Mouse (Mus musculus) duodenum, adult 2 months (tissue): ENCODE measurements around the gene Cebpg. TPM values are rescaled to one million over a fixed set of nuclear protein-coding genes. Genes with fewer than 3 reads are reported as not detected.

ENCODE experiments used
- polyA plus RNA-seq: library from polyadenylated mRNA; depleted of rRNA; stranded (reverse); fragments of >200 nt; gene quantifications from 2 replicates; pipeline ENCODE4 v1.2.3, GENCODE M21; 2012; ENCODE audit warnings: low replicate concordance; rRNA removed

Cebpg gene
- 2.1 and 3.6 TPM in 2 replicates for polyA plus RNA-seq

GRCm38 (mm10) chr7:35056436-35056864, at the start of gene Cebpg:
Gene Cebpg, minus strand, starts transcription at chr7:35056573.

Other genes with a start within 250 kb of the Cebpg start
- 1.1 and 1.9 TPM in 2 replicates for gene Chst8, start 243.9 kb downstream of the Cebpg start, polyA plus RNA-seq
- 147 and 853 TPM in 2 replicates for gene Pepd, start 144.2 kb downstream of the Cebpg start, polyA plus RNA-seq
- 66.5 and 135 TPM in 2 replicates for gene Cebpa, start 62.7 kb upstream of the Cebpg start, polyA plus RNA-seq
- 0.21 and 3.0 TPM in 2 replicates for gene Slc7a10, start 129.8 kb upstream of the Cebpg start, polyA plus RNA-seq
- gene Lrp3, start 158.9 kb upstream of the Cebpg start, polyA plus RNA-seq: 4.8 and 6.0 TPM in 2 replicates